Mouse (Mus musculus) kidney, adult 2 months (tissue): ENCODE results near the gene Kdm3a.
A peak's percentile ranks its signal among the peaks of the same experiment; 100 is the strongest.

ENCODE experiments used
- CTCF ChIP-seq: fragments of 200-500 bp; conservative IDR thresholded peaks from 2 replicates; pipeline ENCODE4 v1.5.1; 2011; ENCODE audit warnings: low read depth, mild to moderate bottlenecking, control low read depth, low read length, moderate library complexity, mixed read lengths; ENCODE audit not compliant: insufficient read depth, insufficient read length
- POLR2A ChIP-seq: fragments of 200-500 bp; IDR thresholded peaks from one replicate; pipeline ENCODE4 v1.6.1; 2011; ENCODE audit warnings: low read depth, low read length, control low read depth

DNA sequence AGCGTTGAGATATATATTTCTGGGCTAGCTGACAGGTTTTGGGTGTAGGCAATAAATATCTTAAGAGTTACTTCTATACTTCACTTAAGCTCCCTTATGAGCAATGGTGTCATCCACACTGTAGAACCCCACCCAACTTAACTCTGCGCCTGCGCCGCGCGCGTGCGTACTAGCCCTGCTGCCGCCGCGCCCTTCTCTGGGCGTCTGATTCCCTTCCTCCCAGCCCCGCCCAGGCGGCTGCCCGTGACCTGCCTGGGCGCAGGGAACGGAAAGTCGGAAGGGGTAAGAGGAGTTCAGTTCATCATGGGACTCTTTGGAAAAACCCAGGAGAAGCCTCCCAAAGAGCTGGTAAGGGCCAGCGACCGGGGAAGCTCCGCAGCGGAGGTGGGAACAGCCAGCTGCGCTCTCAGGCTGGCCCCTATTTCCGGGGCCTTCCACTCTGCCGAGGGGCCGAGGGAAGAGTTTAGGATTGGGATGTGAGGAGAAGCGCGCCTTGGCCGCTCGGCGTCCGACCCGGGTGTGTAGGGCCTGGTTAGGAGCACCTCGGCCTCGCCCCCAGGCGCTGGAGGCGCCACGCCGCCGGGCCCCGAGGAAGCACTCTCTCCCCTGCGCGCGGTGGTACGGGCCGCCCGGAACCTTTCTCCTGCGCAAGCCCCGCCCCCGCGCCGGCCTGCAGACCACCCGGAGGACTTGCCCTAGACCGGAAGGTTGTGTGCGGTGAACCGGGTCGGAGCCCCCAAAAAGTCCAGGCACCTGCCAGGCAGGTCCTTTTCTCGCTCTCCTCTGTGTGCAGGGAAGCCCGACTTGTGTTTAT lies 88.9 kb downstream of the Kdm3a start, which contains the start of gene Chmp3:
- no peak for TF ChIP-seq CTCF
- TF ChIP-seq POLR2A = peak; percentile 39
